8 mouse cellular contexts compared by ENCODE assay signal in genomic region chr11:98741622-98742396, GRCm38 (mm10). TPM values are rescaled to one million over a fixed set of nuclear protein-coding genes. Genes with fewer than 3 reads are reported as not detected.
DNase-seq lines count a peak whose midpoint lies in the region; ATAC-seq lines count a peak whose summit lies in the region.

No protein-coding gene starts in this region.

- H3K4me3 ChIP-seq in heart, embryonic 10.5 days: peak overlapping the region; percentile 86
- peak overlapping the region; percentile 88 for H3K4me3 ChIP-seq in liver, embryonic 15.5 days (replicated peaks)

- no peaks in the 10 kb centered on the region for H3K36me3 ChIP-seq in heart, embryonic 10.5 days
- H3K36me3 ChIP-seq in liver, embryonic 15.5 days (replicated peaks): 0 out of 2 replicates have a peak, but pooled peaks cover 2% of the 10 kb centered on the region

- H3K4me1 ChIP-seq in heart, embryonic 10.5 days: peaks cover 86% of the 10 kb centered on the region
- peaks cover 89% of the 10 kb centered on the region for H3K4me1 ChIP-seq in liver, embryonic 15.5 days (replicated peaks)

- DNase-seq in A20 (ENCODE audit: low read depth, low spot score): peak; percentile 83
- peak; percentile 94 for DNase-seq in embryo, embryonic 11 days
- DNase-seq in heart, embryonic 10.5 days (ENCODE audit: low spot score): peak; percentile 93
- DNase-seq in kidney, adult 8-10 months: peak; percentile 66 to 72
- peak; percentile 92 for DNase-seq in neural tube, embryonic 10.5 days (ENCODE audit: extremely low spot score, low spot score)
- peak; percentile 81 for DNase-seq in thymus, postnatal 0 days (ENCODE audit: low spot score)

- WGBS in heart, embryonic 10.5 days: under 1% methylated on average over 82 of the region's 86 CpGs
- WGBS in liver, embryonic 15.5 days (ENCODE audit: insufficient replicate concordance): under 1% methylated on average over 66 of the region's 86 CpGs

- no peaks in the 10 kb centered on the region for H3K27me3 ChIP-seq in heart, embryonic 10.5 days (ENCODE audit: insufficient read depth, poor library complexity, severe bottlenecking)
- no peaks in the 10 kb centered on the region for H3K27me3 ChIP-seq in liver, embryonic 15.5 days

- peak overlapping the region; percentile 99 for H3K27ac ChIP-seq in heart, embryonic 10.5 days
- peak overlapping the region; percentile 91 for H3K27ac ChIP-seq in liver, embryonic 15.5 days (replicated peaks)

- peak overlapping the region; percentile 99 for H3K4me2 ChIP-seq in liver, embryonic 15.5 days

- peak overlapping the region; percentile 88 for H3K9ac ChIP-seq in liver, embryonic 15.5 days

- peak; percentile 77 for ATAC-seq in activated CD4-positive, CD25-positive, alpha-beta regulatory T cell, adult 4 months
- peak; percentile 73 for ATAC-seq in liver, embryonic 15.5 days (ENCODE audit: insufficient read depth)

- no peaks in the 10 kb centered on the region for H3K9me3 ChIP-seq in heart, embryonic 10.5 days
- H3K9me3 ChIP-seq in liver, embryonic 15.5 days (replicated peaks): no peaks in the 10 kb centered on the region

RNA-seq across cellular contexts. Expression of gene Thra, which starts 1.4 kb away (rescaled TPM):
- polyA plus RNA-seq in activated CD4-positive, CD25-positive, alpha-beta regulatory T cell, adult 4 months (2017; shearing (Covaris generic)): 1 to 10 TPM; 1.4 to 3.5 TPM
- 19.2 and 23.2 TPM in 2 replicates for polyA plus RNA-seq in heart, embryonic 10.5 days (2016; fragmentation: Nextera tagmentation; extraction: Ambion mirVana)
- polyA plus RNA-seq in liver, embryonic 15.5 days (2015; fragmentation: Nextera tagmentation; extraction: Ambion mirVana): 7.2 and 7.6 TPM in 2 replicates
- polyA plus RNA-seq in thymus, postnatal 0 days (2015; fragmentation: Nextera tagmentation; extraction: Ambion mirVana): 7.3 and 9.1 TPM in 2 replicates

RNA-seq across cellular contexts. Expression of gene Med24, which starts 12.6 kb away (rescaled TPM):
- polyA plus RNA-seq in activated CD4-positive, CD25-positive, alpha-beta regulatory T cell, adult 4 months (2017; shearing (Covaris generic)): 10 to 100 TPM; 19.1 to 27.9 TPM
- 54.6 and 56.5 TPM in 2 replicates for polyA plus RNA-seq in heart, embryonic 10.5 days (2016; fragmentation: Nextera tagmentation; extraction: Ambion mirVana)
- 24.2 and 27.7 TPM in 2 replicates for polyA plus RNA-seq in liver, embryonic 15.5 days (2015; fragmentation: Nextera tagmentation; extraction: Ambion mirVana)
- 48.3 and 48.5 TPM in 2 replicates for polyA plus RNA-seq in thymus, postnatal 0 days (2015; fragmentation: Nextera tagmentation; extraction: Ambion mirVana)

RNA-seq across cellular contexts. Expression of gene Nr1d1, which starts 33.3 kb away (rescaled TPM):
- polyA plus RNA-seq in activated CD4-positive, CD25-positive, alpha-beta regulatory T cell, adult 4 months (2017; shearing (Covaris generic)): 1 to 10 TPM; 2.9 to 5.4 TPM
- polyA plus RNA-seq in heart, embryonic 10.5 days (2016; fragmentation: Nextera tagmentation; extraction: Ambion mirVana): 3.6 and 5.9 TPM in 2 replicates
- polyA plus RNA-seq in liver, embryonic 15.5 days (2015; fragmentation: Nextera tagmentation; extraction: Ambion mirVana): 0.63 and 0.85 TPM in 2 replicates
- polyA plus RNA-seq in thymus, postnatal 0 days (2015; fragmentation: Nextera tagmentation; extraction: Ambion mirVana): 2.6 and 3.0 TPM in 2 replicates

RNA-seq across cellular contexts. Expression of gene Csf3, which starts 40.7 kb away (rescaled TPM):
- polyA plus RNA-seq in activated CD4-positive, CD25-positive, alpha-beta regulatory T cell, adult 4 months (2017; shearing (Covaris generic)): not detected
- polyA plus RNA-seq in heart, embryonic 10.5 days (2016; fragmentation: Nextera tagmentation; extraction: Ambion mirVana): not detected in 2 replicates
- not detected in 2 replicates for polyA plus RNA-seq in liver, embryonic 15.5 days (2015; fragmentation: Nextera tagmentation; extraction: Ambion mirVana)
- not detected in 2 replicates for polyA plus RNA-seq in thymus, postnatal 0 days (2015; fragmentation: Nextera tagmentation; extraction: Ambion mirVana)

RNA-seq across cellular contexts. Expression of gene Msl1, which starts 53.5 kb away (rescaled TPM):
- 10 to 100 TPM; 19.9 to 22.0 TPM for polyA plus RNA-seq in activated CD4-positive, CD25-positive, alpha-beta regulatory T cell, adult 4 months (2017; shearing (Covaris generic))
- polyA plus RNA-seq in heart, embryonic 10.5 days (2016; fragmentation: Nextera tagmentation; extraction: Ambion mirVana): 14.0 and 21.6 TPM in 2 replicates
- 5.2 and 5.8 TPM in 2 replicates for polyA plus RNA-seq in liver, embryonic 15.5 days (2015; fragmentation: Nextera tagmentation; extraction: Ambion mirVana)
- polyA plus RNA-seq in thymus, postnatal 0 days (2015; fragmentation: Nextera tagmentation; extraction: Ambion mirVana): 14.4 and 20.4 TPM in 2 replicates

Comparison
In these comparisons a context has a peak if more than half of its experiments do, and no peak if none do; other contexts are left out.
1. Peak in every context shown above with its lines: DNase-seq, ATAC-seq, H3K4me3 ChIP-seq and H3K27ac ChIP-seq.